Mouse (Mus musculus): ENCODE measurements at regions not wholly inside any gene's neighbourhood (a gene's known extent, or its start where the extent isn't known, plus 50 kb on each side); places are given as distances from the start of the nearest gene placed in this dataset.

GRCm38 (mm10) chr4:53337784-53338183 lies 102.4 kb upstream of the Slc44a1 start:
- no peak overlapping the region for H3K27ac ChIP-seq (ENCODE audit: control insufficient read depth, low read depth, low read length)
- no peaks in the 10 kb centered on the region for H3K79me2 ChIP-seq (ENCODE audit: control insufficient read depth, insufficient read depth, low read length, poor library complexity)
- no peak for TF ChIP-seq TBP (IDR thresholded peaks at IDR 0.05; ENCODE audit: low read depth, low read length)
- no peak for TF ChIP-seq MXI1 (IDR thresholded peaks at IDR 0.05; ENCODE audit: low read depth, low read length)
- no peak for TF ChIP-seq MAZ (IDR thresholded peaks at IDR 0.05; ENCODE audit: low read depth, low read length)
- no peak for TF ChIP-seq TCF12 (IDR thresholded peaks at IDR 0.05; ENCODE audit: low read depth, low read length)
- TF ChIP-seq POLR2AphosphoS2 (IDR thresholded peaks at IDR 0.05; ENCODE audit: low read length), result no peak
- TF ChIP-seq CTCF (IDR thresholded peaks at IDR 0.05 in 2 of 3, conservative IDR thresholded peaks at IDR 0.05 in 1 of 3; ENCODE audit: control insufficient read depth in 1 of 3, insufficient read depth in 1 of 3, low read depth in 2 of 3, low read length in 3 of 3, poor library complexity in 1 of 3, severe bottlenecking in 1 of 3), result no peak
- no peak for TF ChIP-seq RAD21 (IDR thresholded peaks at IDR 0.05; ENCODE audit: low read depth, low read length)
- TF ChIP-seq POLR2AphosphoS5 (IDR thresholded peaks at IDR 0.05; ENCODE audit: borderline replicate concordance, low read depth, low read length), result no peak
- no peak for TF ChIP-seq MYC (IDR thresholded peaks at IDR 0.05; ENCODE audit: low read depth, low read length)
- TF ChIP-seq CHD1 (IDR thresholded peaks at IDR 0.05; ENCODE audit: low read depth, low read length), result no peak
- no peak overlapping the region for H3K9ac ChIP-seq (ENCODE audit: control insufficient read depth, low read depth, low read length, poor library complexity, severe bottlenecking)
- no peak for DNase-seq (ENCODE audit: low read depth, low spot score)
- H3K36me3 ChIP-seq (ENCODE audit: control insufficient read depth in 1 of 2, insufficient read depth in 2 of 2, low read length in 2 of 2), result no peaks in the 10 kb centered on the region
- H3K9me3 ChIP-seq (replicated peaks; ENCODE audit: insufficient read depth, low read length), result no peaks in the 10 kb centered on the region
- no peak overlapping the region for H3K4me3 ChIP-seq (ENCODE audit: control insufficient read depth in 1 of 2, insufficient read depth in 1 of 2, low read depth in 2 of 2, low read length in 2 of 2)
- H3K4me1 ChIP-seq (ENCODE audit: control insufficient read depth in 1 of 2, insufficient read depth in 2 of 2, low read length in 2 of 2), result no peaks in the 10 kb centered on the region
- peaks cover 0 to 3% of the 10 kb centered on the region in 2 experiments; a peak in 2 of 4 replicates for H3K27me3 ChIP-seq (ENCODE audit: control insufficient read depth in 1 of 2, insufficient read depth in 2 of 2, low read length in 2 of 2)

DNA sequence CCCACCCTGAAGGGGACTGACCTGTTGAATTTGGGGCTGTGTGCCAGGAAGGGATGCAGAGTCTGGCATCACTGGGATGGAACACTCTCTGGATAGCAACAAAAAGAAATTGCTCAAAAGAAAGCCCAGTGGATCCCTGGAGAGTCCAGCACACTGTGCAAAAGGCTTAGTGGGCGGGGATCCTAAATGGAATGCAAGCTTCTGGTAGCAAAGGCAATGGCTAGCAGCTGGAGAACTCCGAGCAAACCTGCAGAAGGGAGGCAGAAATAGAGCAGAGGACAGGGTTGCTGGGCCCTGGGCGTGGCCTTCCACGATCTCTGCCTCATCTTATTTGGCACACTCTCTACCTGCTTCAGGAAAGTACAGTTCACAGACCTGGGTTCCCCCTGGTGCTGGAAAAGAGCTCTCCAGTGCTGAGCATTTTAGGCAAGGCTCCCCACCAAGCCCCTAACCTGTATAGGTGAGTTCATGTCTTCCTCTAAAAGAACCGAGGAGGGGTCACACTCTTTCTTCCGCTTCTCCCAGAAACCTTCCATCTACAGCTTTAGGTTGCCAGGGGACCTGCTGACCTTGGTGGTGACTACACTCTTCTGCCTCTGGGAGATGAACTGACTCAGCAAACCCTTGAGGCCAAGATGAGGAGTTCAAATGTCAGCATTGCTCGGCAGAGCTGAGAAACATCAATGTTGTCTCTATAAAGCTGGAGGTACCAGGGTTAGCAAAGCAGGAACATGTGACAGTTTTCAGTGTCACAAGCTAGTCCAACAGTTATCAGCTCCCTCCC lies 112.6 kb upstream of the Slc44a1 start:
- Histone ChIP-seq H3K9me3 (replicated peaks; ENCODE audit: insufficient read depth, low read length) (no peaks in the 10 kb centered on the region), H3K27ac (ENCODE audit: control insufficient read depth, low read depth, low read length) (no peak overlapping the region), H3K4me3 (ENCODE audit: control insufficient read depth in 1 of 2, insufficient read depth in 1 of 2, low read depth in 2 of 2, low read length in 2 of 2) (no peak overlapping the region), H3K9ac (ENCODE audit: control insufficient read depth, low read depth, low read length, poor library complexity, severe bottlenecking) (no peak overlapping the region), H3K36me3 (ENCODE audit: control insufficient read depth in 1 of 2, insufficient read depth in 2 of 2, low read length in 2 of 2) (no peaks in the 10 kb centered on the region), H3K4me1 (ENCODE audit: control insufficient read depth in 1 of 2, insufficient read depth in 2 of 2, low read length in 2 of 2) (no peaks in the 10 kb centered on the region; a peak in 1 of 4 replicates), H3K27me3 (ENCODE audit: control insufficient read depth in 1 of 2, insufficient read depth in 2 of 2, low read length in 2 of 2) (no peaks in the 10 kb centered on the region), H3K79me2 (ENCODE audit: control insufficient read depth, insufficient read depth, low read length, poor library complexity) (no peaks in the 10 kb centered on the region)
- peak; percentile 46; the same call in 1 of the 2 replicates for TF ChIP-seq USF1 (IDR thresholded peaks at IDR 0.05; ENCODE audit: low read depth, low read length)
- TF ChIP-seq POLR2AphosphoS5 (IDR thresholded peaks at IDR 0.05; ENCODE audit: borderline replicate concordance, low read depth, low read length), result no peak
- DNase-seq (ENCODE audit: low read depth, low spot score), result no peak

GRCm38 (mm10) chr4:53323838-53324237 lies 116.4 kb upstream of the Slc44a1 start:
- no peak for TF ChIP-seq NRF1 (IDR thresholded peaks at IDR 0.05; ENCODE audit: insufficient read depth, low read depth, low read length, poor library complexity, severe bottlenecking)
- TF ChIP-seq JUND (IDR thresholded peaks at IDR 0.05; ENCODE audit: low read depth, low read length), result no peak
- TF ChIP-seq MAX (IDR thresholded peaks at IDR 0.05; ENCODE audit: low read length), result no peak
- TF ChIP-seq MXI1 (IDR thresholded peaks at IDR 0.05; ENCODE audit: low read depth, low read length), result no peak
- no peak for TF ChIP-seq MYB (IDR thresholded peaks at IDR 0.05; ENCODE audit: low read depth, low read length)
- no peak for TF ChIP-seq SMC3 (IDR thresholded peaks at IDR 0.05; ENCODE audit: low read depth, low read length)
- TF ChIP-seq ZNF384 (IDR thresholded peaks at IDR 0.05; ENCODE audit: low read depth, low read length), result no peak
- TF ChIP-seq RAD21 (IDR thresholded peaks at IDR 0.05; ENCODE audit: low read depth, low read length), result no peak
- TF ChIP-seq CTCF (IDR thresholded peaks at IDR 0.05 in 2 of 3, conservative IDR thresholded peaks at IDR 0.05 in 1 of 3; ENCODE audit: control insufficient read depth in 1 of 3, insufficient read depth in 1 of 3, low read depth in 2 of 3, low read length in 3 of 3, poor library complexity in 1 of 3, severe bottlenecking in 1 of 3), result no peak
- TF ChIP-seq EP300 (IDR thresholded peaks at IDR 0.05; ENCODE audit: low read depth in 1 of 2, low read length in 2 of 2), result no peak
- no peak for TF ChIP-seq MAFK (IDR thresholded peaks at IDR 0.05; ENCODE audit: borderline replicate concordance, low read depth, low read length)
- TF ChIP-seq ZMIZ1 (IDR thresholded peaks at IDR 0.05; ENCODE audit: low read depth, low read length), result no peak
- no peak for TF ChIP-seq POLR2AphosphoS2 (IDR thresholded peaks at IDR 0.05; ENCODE audit: low read length)
- no peak for TF ChIP-seq HCFC1 (IDR thresholded peaks at IDR 0.05; ENCODE audit: low read depth, low read length)
- no peak for TF ChIP-seq ZKSCAN1 (IDR thresholded peaks at IDR 0.05; ENCODE audit: low read depth, low read length)
- TF ChIP-seq USF2 (IDR thresholded peaks at IDR 0.05; ENCODE audit: borderline replicate concordance in 1 of 2, insufficient read depth in 1 of 2, low read depth in 1 of 2, low read length in 2 of 2), result no peak
- Histone ChIP-seq H3K27ac (ENCODE audit: control insufficient read depth, low read depth, low read length) (no peak overlapping the region), H3K79me2 (ENCODE audit: control insufficient read depth, insufficient read depth, low read length, poor library complexity) (no peaks in the 10 kb centered on the region), H3K9ac (ENCODE audit: control insufficient read depth, low read depth, low read length, poor library complexity, severe bottlenecking) (no peak overlapping the region), H3K4me3 (ENCODE audit: control insufficient read depth in 1 of 2, insufficient read depth in 1 of 2, low read depth in 2 of 2, low read length in 2 of 2) (no peak overlapping the region), H3K9me3 (replicated peaks; ENCODE audit: insufficient read depth, low read length) (no peaks in the 10 kb centered on the region), H3K4me1 (ENCODE audit: control insufficient read depth in 1 of 2, insufficient read depth in 2 of 2, low read length in 2 of 2) (no peaks in the 10 kb centered on the region; a peak in 1 of 4 replicates), H3K27me3 (ENCODE audit: control insufficient read depth in 1 of 2, insufficient read depth in 2 of 2, low read length in 2 of 2) (no peaks in the 10 kb centered on the region), H3K36me3 (ENCODE audit: control insufficient read depth in 1 of 2, insufficient read depth in 2 of 2, low read length in 2 of 2) (no peaks in the 10 kb centered on the region)
- DNase-seq (ENCODE audit: low read depth, low spot score), result no peak
